Mouse (Mus musculus) B cell, adult 2 months (primary cell): ENCODE measurements around the gene Epb41.

Experiments
- DNase-seq, 2 experiments: peaks; one replicate each; pipeline ENCODE4 v3.0.0; 2022

Epb41 gene

GRCm38 (mm10) chr4:132043726-132044125, 31.4 kb downstream of the Epb41 start:
- DNase-seq: no peak

- peak; percentile 5 to 7 for DNase-seq
Measured at GRCm38 (mm10) chr4:132041471-132042332, 33.4 kb downstream of the Epb41 start.

GRCm38 (mm10) chr4:132039975-132040645, 35.0 kb downstream of the Epb41 start:
- DNase-seq: peak; percentile 71 to 77

- peak in 1 of 2 experiments; percentile 39 for DNase-seq
Measured at GRCm38 (mm10) chr4:132039521-132039920, 35.6 kb downstream of the Epb41 start.

GRCm38 (mm10) chr4:132038809-132039208, 36.3 kb downstream of the Epb41 start:
- no peak for DNase-seq

- DNase-seq: no peak
Measured at GRCm38 (mm10) chr4:132037991-132038390, 37.1 kb downstream of the Epb41 start.

GRCm38 (mm10) chr4:132037137-132037536, 38.0 kb downstream of the Epb41 start:
- DNase-seq: no peak

GRCm38 (mm10) chr4:132034242-132034641, 40.9 kb downstream of the Epb41 start:
- DNase-seq: no peak

- peak; percentile 56 to 61 for DNase-seq
Measured at GRCm38 (mm10) chr4:132033183-132033582, 41.9 kb downstream of the Epb41 start.

- no peak for DNase-seq
Measured at GRCm38 (mm10) chr4:132029851-132030741, 45.0 kb downstream of the Epb41 start.

GRCm38 (mm10) chr4:132027806-132028205, 47.3 kb downstream of the Epb41 start:
- DNase-seq: no peak

- DNase-seq: no peak
Measured at GRCm38 (mm10) chr4:132027167-132027566, 48.0 kb downstream of the Epb41 start.

- DNase-seq: no peak
Measured at GRCm38 (mm10) chr4:132025738-132026527, 49.2 kb downstream of the Epb41 start.

GRCm38 (mm10) chr4:132025264-132025663, 49.9 kb downstream of the Epb41 start:
- no peak for DNase-seq

- peak in 1 of 2 experiments; percentile 14 for DNase-seq
Measured at GRCm38 (mm10) chr4:132023816-132024215, 51.3 kb downstream of the Epb41 start.

GRCm38 (mm10) chr4:132022639-132023038, 52.5 kb downstream of the Epb41 start:
- DNase-seq: peak; percentile 54 to 55

- DNase-seq: no peak
Measured at GRCm38 (mm10) chr4:132021883-132022282, 53.2 kb downstream of the Epb41 start.

- DNase-seq: no peak
Measured at GRCm38 (mm10) chr4:132018547-132018946, 56.6 kb downstream of the Epb41 start.

GRCm38 (mm10) chr4:132015374-132015773, 59.7 kb downstream of the Epb41 start:
- DNase-seq: no peak

- no peak for DNase-seq
Measured at GRCm38 (mm10) chr4:132011619-132012018, 63.5 kb downstream of the Epb41 start.

GRCm38 (mm10) chr4:132010416-132010815, 64.7 kb downstream of the Epb41 start:
- no peak for DNase-seq

GRCm38 (mm10) chr4:132008191-132008590, 66.9 kb downstream of the Epb41 start:
- peak; percentile 19 for DNase-seq
